Mouse (Mus musculus) midbrain, embryonic 13.5 days (tissue): ENCODE data around the gene Drc3. TPM values are rescaled to one million over a fixed set of nuclear protein-coding genes. Genes with fewer than 3 reads are reported as not detected.
A peak's percentile ranks its signal among the peaks of the same experiment; 100 is the strongest.

Experiments used
- ATAC-seq: fragments of 200-750 bp; cut with Nextera tagmentation; 2 replicates; pipeline ENCODE4 v1.8.0; 2017; ENCODE audit warnings: mild to moderate bottlenecking, moderate TSS enrichment, moderate library complexity
- H3K27ac ChIP-seq: fragments of 300-500 bp; sonication (generic); 2 replicates; pipeline ENCODE4 v1.5.1; 2015; ENCODE audit warnings: inconsistent platforms, mild to moderate bottlenecking, moderate library complexity
- H3K27me3 ChIP-seq: fragments of 300-500 bp; sonication (generic); 2 replicates; pipeline ENCODE4 v1.6.1; 2015; ENCODE audit warnings: mild to moderate bottlenecking, inconsistent platforms
- H3K36me3 ChIP-seq: fragments of 300-500 bp; sonication (generic); 2 replicates; pipeline ENCODE4 v1.6.1; 2015; ENCODE audit warnings: mild to moderate bottlenecking, inconsistent platforms
- H3K4me1 ChIP-seq: fragments of 300-500 bp; sonication (generic); replicated peaks from 2 replicates; pipeline ENCODE4 v1.6.1; 2015; ENCODE audit warnings: inconsistent platforms
- H3K4me2 ChIP-seq: fragments of 300-500 bp; sonication (generic); replicated peaks from 2 replicates; pipeline ENCODE4 v1.6.1; 2015; ENCODE audit warnings: moderate library complexity, mild to moderate bottlenecking, inconsistent platforms
- H3K4me3 ChIP-seq: fragments of 300-500 bp; sonication (generic); replicated peaks from 2 replicates; pipeline ENCODE4 v1.5.1; 2015; ENCODE audit warnings: mild to moderate bottlenecking, inconsistent platforms
- H3K9ac ChIP-seq: fragments of 300-500 bp; sonication (generic); replicated peaks from 2 replicates; pipeline ENCODE4 v1.6.1; 2015; ENCODE audit warnings: mild to moderate bottlenecking, inconsistent platforms
- H3K9me3 ChIP-seq: fragments of 300-500 bp; sonication (generic); 2 replicates; pipeline ENCODE4 v1.6.1; 2016; ENCODE audit warnings: mild to moderate bottlenecking, inconsistent platforms
- WGBS: fragments of 180-500 bp; shearing (Covaris S2); methylation state at CpG from one replicate; pipeline ENCODE4 v1.1.7; 2015; 5-methylcytosine and 5-hydroxymethylcytosine counted together
- polyA plus RNA-seq: library from polyadenylated mRNA; unstranded; fragments of >200 nt; fragmentation: Nextera tagmentation; extraction: Ambion mirVana; gene quantifications from 2 replicates; pipeline ENCODE4 v1.2.1, GENCODE M21; 2015

Gene Drc3
- polyA plus RNA-seq, 1 experiment from 2014 or later = 5.1 TPM

- Histone ChIP-seq H3K4me1 (peaks cover 6% of the 10 kb centered on the region; the same call in 1 of the 2 replicates), H3K9me3 (no peaks in the 10 kb centered on the region), H3K4me2 (no peak overlapping the region), H3K27ac (no peak overlapping the region), H3K9ac (no peak overlapping the region), H3K27me3 (no peaks in the 10 kb centered on the region), H3K4me3 (no peak overlapping the region), H3K36me3 (no peaks in the 10 kb centered on the region)
- no peak for ATAC-seq
- WGBS = 74% methylated on average over 4 of the region's 4 CpGs
Observed at GRCm38 (mm10) chr11:60368909-60369308, 15.8 kb downstream of the Drc3 start.

- Histone ChIP-seq H3K27me3 (no peaks in the 10 kb centered on the region), H3K9me3 (no peaks in the 10 kb centered on the region)
Observed at GRCm38 (mm10) chr11:60369448-60369847, 16.3 kb downstream of the Drc3 start.

DNA sequence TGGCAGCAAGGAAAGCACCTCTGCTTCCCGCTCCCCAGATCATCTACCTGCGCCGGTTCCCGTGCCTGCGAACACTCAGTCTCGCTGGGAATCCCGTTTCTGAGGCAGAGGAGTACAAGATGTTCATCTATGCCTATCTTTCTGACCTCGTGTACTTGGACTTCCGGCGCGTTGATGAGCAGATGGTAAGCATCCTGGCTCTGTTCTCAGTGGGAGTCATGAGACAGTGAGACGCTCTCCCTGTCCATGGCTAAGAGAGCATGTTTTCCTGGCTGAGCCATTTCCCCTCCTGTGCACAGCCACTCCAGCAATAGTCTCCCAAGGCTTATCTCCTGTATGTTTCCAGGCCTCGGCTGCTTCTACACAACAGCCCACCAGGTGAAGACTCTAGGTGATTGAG, 17.3 kb downstream of the Drc3 start:
- no peak overlapping the region for H3K4me3 ChIP-seq
- H3K27ac ChIP-seq = no peak overlapping the region
- WGBS = 86% methylated on average over 13 of the region's 13 CpGs
- H3K9ac ChIP-seq = no peak overlapping the region
- H3K36me3 ChIP-seq = no peaks in the 10 kb centered on the region
- no peaks in the 10 kb centered on the region for H3K27me3 ChIP-seq
- H3K4me1 ChIP-seq = peaks cover 6% of the 10 kb centered on the region; the same call in 1 of the 2 replicates
- no peak for ATAC-seq
- H3K4me2 ChIP-seq = no peak overlapping the region
- no peaks in the 10 kb centered on the region for H3K9me3 ChIP-seq

More at GRCm38 (mm10) chr11:60369448-60369847, 16.3 kb downstream of the Drc3 start:
- Histone ChIP-seq H3K27ac (no peak overlapping the region), H3K4me2 (no peak overlapping the region), H3K36me3 (no peaks in the 10 kb centered on the region), H3K9ac (no peak overlapping the region), H3K4me1 (peaks cover 6% of the 10 kb centered on the region; the same call in 1 of the 2 replicates), H3K4me3 (no peak overlapping the region)
- 76% methylated on average over 4 of the region's 4 CpGs for WGBS
- ATAC-seq = no peak

DNA sequence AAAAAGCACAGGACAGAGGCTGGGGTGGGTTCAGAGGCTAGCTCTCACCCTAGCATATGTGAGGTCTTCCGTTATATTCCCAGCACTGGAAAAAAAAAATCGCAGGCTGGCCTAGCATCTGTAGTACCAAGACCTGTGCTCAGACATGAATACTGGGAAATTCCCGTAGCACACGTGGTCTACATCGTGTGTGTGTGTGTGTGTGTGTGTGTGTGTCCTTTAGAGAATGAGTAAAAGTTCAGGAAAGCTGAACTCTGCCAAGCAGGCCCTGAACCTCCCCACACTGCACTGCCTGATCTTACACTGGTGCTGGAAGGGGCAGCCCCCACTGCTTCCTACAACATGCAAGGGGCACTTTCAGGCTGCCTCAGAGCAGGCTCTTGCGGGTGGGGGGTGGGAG, 21.4 kb downstream of the Drc3 start:
- 76% methylated on average over 6 of the region's 6 CpGs for WGBS
- no peak for ATAC-seq

GRCm38 (mm10) chr11:60383518-60383917, 30.4 kb downstream of the Drc3 start:
- H3K9me3 ChIP-seq = no peaks in the 10 kb centered on the region
- no peak overlapping the region for H3K27ac ChIP-seq
- ATAC-seq = no peak
- H3K4me2 ChIP-seq = no peak overlapping the region
- H3K9ac ChIP-seq = no peak overlapping the region
- no peaks in the 10 kb centered on the region for H3K36me3 ChIP-seq
- no peak overlapping the region for H3K4me3 ChIP-seq
- H3K27me3 ChIP-seq = no peaks in the 10 kb centered on the region
- peaks cover 21% of the 10 kb centered on the region for H3K4me1 ChIP-seq
- 91% methylated on average over 6 of the region's 6 CpGs for WGBS

More for the DNA sequence above, 21.4 kb downstream of the Drc3 start:
- Histone ChIP-seq H3K9ac (no peak overlapping the region), H3K4me2 (no peak overlapping the region), H3K27ac (no peak overlapping the region), H3K9me3 (no peaks in the 10 kb centered on the region), H3K4me1 (no peaks in the 10 kb centered on the region), H3K27me3 (no peaks in the 10 kb centered on the region), H3K4me3 (no peak overlapping the region), H3K36me3 (no peaks in the 10 kb centered on the region)

GRCm38 (mm10) chr11:60384762-60385421, 31.8 kb downstream of the Drc3 start:
- peak overlapping the region; percentile 89 for H3K27ac ChIP-seq
- no peaks in the 10 kb centered on the region for H3K36me3 ChIP-seq
- no peaks in the 10 kb centered on the region for H3K9me3 ChIP-seq
- WGBS = 2% methylated on average over 16 of the region's 16 CpGs
- ATAC-seq = peak; percentile 89
- peak overlapping the region; percentile 51 for H3K4me2 ChIP-seq
- peak overlapping the region; percentile 25 for H3K4me3 ChIP-seq
- peaks cover 21% of the 10 kb centered on the region for H3K4me1 ChIP-seq
- H3K9ac ChIP-seq = peak overlapping the region; percentile 62
- H3K27me3 ChIP-seq = no peaks in the 10 kb centered on the region

DNA sequence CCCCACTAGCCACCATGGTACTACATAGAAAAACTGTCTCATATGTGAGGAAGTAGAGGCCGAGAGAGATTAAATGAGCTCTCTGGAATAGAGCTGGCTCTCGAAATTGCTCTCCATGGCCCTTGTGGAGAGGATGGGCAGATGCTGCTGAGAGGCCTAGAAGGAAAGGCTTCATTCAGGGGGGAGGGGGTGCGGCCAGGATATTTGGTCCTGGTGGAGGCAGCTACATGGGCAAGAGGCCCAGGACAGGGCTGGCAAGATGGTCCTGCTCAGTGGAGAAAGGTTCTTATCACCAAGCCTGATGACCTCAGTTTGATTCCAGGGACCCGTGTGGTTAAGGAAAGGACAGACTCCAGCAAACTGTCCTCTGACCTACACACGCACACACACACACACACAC, 32.8 kb downstream of the Drc3 start:
- Histone ChIP-seq H3K9me3 (no peaks in the 10 kb centered on the region), H3K9ac (no peak overlapping the region), H3K4me3 (no peak overlapping the region), H3K4me2 (no peak overlapping the region), H3K27me3 (no peaks in the 10 kb centered on the region), H3K36me3 (no peaks in the 10 kb centered on the region), H3K4me1 (peaks cover 21% of the 10 kb centered on the region), H3K27ac (peak overlapping the region; percentile 89)
- ATAC-seq = no peak
- WGBS = 76% methylated on average over 5 of the region's 5 CpGs

DNA sequence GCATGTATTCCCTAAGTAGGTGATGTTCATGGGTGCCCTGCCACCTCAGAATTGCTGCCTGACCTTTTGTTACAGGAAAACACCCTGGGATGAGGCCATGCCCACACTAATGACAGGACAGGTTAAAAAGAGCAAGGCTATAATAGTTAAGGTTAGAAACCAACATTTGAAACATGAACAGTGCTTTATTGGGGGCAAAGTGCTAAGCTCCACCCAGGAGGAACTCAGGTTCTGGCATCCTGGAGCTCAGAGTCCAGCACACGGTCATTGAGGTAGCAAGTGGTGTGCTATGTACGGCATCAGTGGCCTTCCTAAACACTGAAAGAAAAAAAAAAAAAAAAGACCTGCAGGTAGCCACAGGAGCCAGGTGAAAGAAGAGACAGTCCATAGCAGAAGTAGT, 34.8 kb downstream of the Drc3 start:
- Histone ChIP-seq H3K4me3 (no peak overlapping the region), H3K27me3 (no peaks in the 10 kb centered on the region), H3K27ac (no peak overlapping the region), H3K9me3 (no peaks in the 10 kb centered on the region), H3K36me3 (no peaks in the 10 kb centered on the region), H3K9ac (no peak overlapping the region), H3K4me1 (peaks cover 21% of the 10 kb centered on the region), H3K4me2 (no peak overlapping the region)
- 94% methylated on average over 2 of the region's 2 CpGs for WGBS
- ATAC-seq = no peak

DNA sequence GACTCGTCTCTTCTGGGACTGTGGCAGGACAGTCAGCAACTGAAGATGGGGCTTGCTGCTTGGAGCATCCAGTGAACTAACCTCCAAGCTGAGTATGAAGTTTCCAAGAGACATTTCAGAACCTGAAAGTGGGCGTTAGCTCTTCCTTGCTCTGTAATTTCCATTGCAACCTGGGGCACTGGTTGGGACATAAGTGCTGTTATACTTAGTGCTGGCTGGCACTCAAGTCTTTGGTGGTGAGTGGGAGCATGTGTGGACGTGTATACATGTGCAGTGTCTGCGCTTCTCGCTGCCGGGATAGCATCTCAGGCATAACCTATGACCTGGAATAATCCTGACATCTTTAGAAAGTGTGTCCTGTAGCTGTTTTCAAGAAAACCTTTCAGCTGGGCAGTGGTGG, 38.2 kb downstream of the Drc3 start:
- Histone ChIP-seq H3K4me1 (0 out of 2 replicates have a peak, but pooled peaks cover 2% of the 10 kb centered on the region), H3K36me3 (no peaks in the 10 kb centered on the region), H3K4me2 (no peak overlapping the region), H3K9me3 (no peaks in the 10 kb centered on the region), H3K9ac (no peak overlapping the region), H3K27ac (no peak overlapping the region), H3K27me3 (no peaks in the 10 kb centered on the region), H3K4me3 (no peak overlapping the region)
- 86% methylated on average over 6 of the region's 6 CpGs for WGBS
- ATAC-seq = no peak

DNA sequence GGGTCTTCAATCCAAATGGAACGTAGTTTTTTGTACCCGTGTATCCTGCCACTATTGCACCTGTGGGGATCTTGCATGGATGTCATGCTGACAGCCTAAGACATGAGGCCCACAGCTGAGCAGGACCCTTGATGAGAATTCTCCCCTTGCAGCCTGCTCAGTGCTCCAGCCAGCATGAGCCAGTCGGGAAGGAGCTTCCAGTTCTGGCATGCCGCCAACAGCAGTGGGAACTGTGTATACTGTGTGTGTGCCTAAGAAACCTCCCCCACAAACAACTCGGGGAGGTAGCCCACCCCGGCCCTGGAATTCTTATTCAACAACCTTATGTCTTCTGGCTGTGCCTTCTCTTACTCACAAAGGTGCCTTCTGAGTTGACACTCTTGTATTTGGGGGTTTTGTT, 43.4 kb downstream of the Drc3 start:
- Histone ChIP-seq H3K4me2 (no peak overlapping the region), H3K4me3 (no peak overlapping the region), H3K9me3 (no peaks in the 10 kb centered on the region), H3K4me1 (0 out of 2 replicates have a peak, but pooled peaks cover 2% of the 10 kb centered on the region), H3K27ac (no peak overlapping the region), H3K9ac (no peak overlapping the region), H3K36me3 (peaks cover 22% of the 10 kb centered on the region), H3K27me3 (no peaks in the 10 kb centered on the region)
- WGBS = 72% methylated on average over 6 of the region's 6 CpGs
- ATAC-seq = no peak

DNA sequence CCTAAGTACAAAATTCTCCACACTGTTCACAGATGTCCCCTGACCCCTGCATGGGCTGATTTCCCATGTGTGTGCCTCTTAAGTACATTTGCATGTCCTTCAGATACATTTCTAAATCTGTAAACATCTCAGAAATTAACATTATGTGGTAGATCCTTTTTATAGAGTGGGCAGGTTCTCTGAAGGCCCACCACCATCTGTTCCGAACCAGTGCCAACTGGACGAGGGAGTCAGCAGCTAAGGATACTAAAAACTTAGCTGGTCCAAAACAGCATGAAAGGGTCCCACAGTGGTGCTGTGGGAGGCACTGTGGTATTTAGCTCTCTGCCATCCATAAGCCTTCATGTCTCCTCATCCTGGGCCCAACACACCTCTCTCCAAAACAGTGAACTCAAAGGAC, 44.0 kb downstream of the Drc3 start:
- Histone ChIP-seq H3K4me2 (no peak overlapping the region), H3K9me3 (no peaks in the 10 kb centered on the region), H3K4me1 (0 out of 2 replicates have a peak, but pooled peaks cover 2% of the 10 kb centered on the region), H3K4me3 (no peak overlapping the region), H3K27ac (no peak overlapping the region), H3K9ac (no peak overlapping the region), H3K27me3 (no peaks in the 10 kb centered on the region), H3K36me3 (peaks cover 28% of the 10 kb centered on the region)
- 89% methylated on average over 2 of the region's 2 CpGs for WGBS
- ATAC-seq = no peak

- Histone ChIP-seq H3K4me3 (no peak overlapping the region), H3K9me3 (no peaks in the 10 kb centered on the region), H3K27me3 (no peaks in the 10 kb centered on the region), H3K36me3 (peaks cover 71% of the 10 kb centered on the region), H3K4me2 (no peak overlapping the region), H3K9ac (no peak overlapping the region), H3K4me1 (no peaks in the 10 kb centered on the region), H3K27ac (no peak overlapping the region)
- ATAC-seq = no peak
- WGBS = 97% methylated on average over 1 of the region's 1 CpGs
Observed at GRCm38 (mm10) chr11:60406606-60407005, 53.5 kb downstream of the Drc3 start.

GRCm38 (mm10) chr11:60412173-60412572, 59.0 kb downstream of the Drc3 start:
- WGBS = 16% methylated on average over 3 of the region's 3 CpGs
- Histone ChIP-seq H3K27ac (no peak overlapping the region), H3K4me2 (no peak overlapping the region), H3K9me3 (no peaks in the 10 kb centered on the region), H3K9ac (no peak overlapping the region), H3K27me3 (no peaks in the 10 kb centered on the region), H3K4me3 (no peak overlapping the region), H3K36me3 (peaks cover 20% of the 10 kb centered on the region), H3K4me1 (peaks cover 24% of the 10 kb centered on the region)
- ATAC-seq = no peak
